Mouse (Mus musculus): ENCODE data around the gene Csnk1d.

- no peak for TF ChIP-seq CTCF (IDR thresholded peaks at IDR 0.05; ENCODE audit: borderline replicate concordance, control insufficient read depth, extremely low read depth, insufficient read depth, low read length, poor library complexity)
- no peak for TF ChIP-seq POLR2A (IDR thresholded peaks at IDR 0.05; ENCODE audit: control insufficient read depth, extremely low read depth, insufficient read depth, low read length, poor library complexity)
Measured at GRCm38 (mm10) chr11:120959564-120959963, 31.6 kb downstream of the Csnk1d start.

Measured in thymus, adult 2 months (tissue).